Comparison of ENCODE assay signal across 8 mouse cellular contexts in the genomic region with DNA sequence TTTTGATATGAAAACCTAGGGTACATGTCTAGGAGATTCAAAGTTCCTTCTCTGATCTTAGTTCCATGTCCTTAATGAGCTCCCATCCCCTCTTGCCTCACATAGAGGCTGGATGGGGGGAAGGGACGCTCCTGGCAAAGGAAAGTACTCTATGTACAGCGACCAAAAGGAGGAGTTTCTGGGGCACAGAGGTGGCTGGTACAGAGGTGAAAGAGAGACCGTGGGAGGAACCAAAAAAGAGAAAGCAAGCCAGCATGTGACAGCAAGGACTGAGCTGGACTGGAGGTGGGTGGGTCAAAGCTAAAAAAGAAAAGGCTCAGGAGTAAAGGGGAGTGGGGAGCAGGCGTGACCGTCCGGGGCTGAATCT. TPM values are rescaled to one million over a fixed set of nuclear protein-coding genes. Genes with fewer than 3 reads are reported as not detected.
DNase-seq lines count a peak whose midpoint lies in the region; ATAC-seq and TF ChIP-seq lines count a peak whose summit lies in the region.

No protein-coding gene starts in this region.

- H3K36me3 ChIP-seq in heart, embryonic 13.5 days, result peaks cover 2% of the 10 kb centered on the region; the same call in 1 of the 2 replicates
- no peaks in the 10 kb centered on the region for H3K36me3 ChIP-seq in limb, embryonic 10.5 days
- no peaks in the 10 kb centered on the region for H3K36me3 ChIP-seq in midbrain, embryonic 15.5 days (replicated peaks)

- TF ChIP-seq POLR2A in bone marrow macrophage, adult 2 months (IDR thresholded peaks at IDR 0.05; ENCODE audit: borderline replicate concordance, low read depth, low read length), result no peak

- peak overlapping the region; percentile 94 for H3K27ac ChIP-seq in layer of hippocampus, adult 2 months
- peak overlapping the region; percentile 8; the same call in 1 of the 2 replicates for H3K27ac ChIP-seq in bone marrow macrophage, adult 2 months (ENCODE audit: insufficient read depth, low read depth, low read length)
- H3K27ac ChIP-seq in heart, embryonic 13.5 days (replicated peaks), result peak overlapping the region; percentile 86
- H3K27ac ChIP-seq in limb, embryonic 10.5 days, result peak overlapping the region; percentile 68
- peak overlapping the region; percentile 77 for H3K27ac ChIP-seq in midbrain, embryonic 15.5 days

- 0% methylated on average over 6 of the region's 6 CpGs for WGBS in heart, embryonic 13.5 days
- WGBS in limb, embryonic 10.5 days, result 1% methylated on average over 6 of the region's 6 CpGs
- WGBS in midbrain, embryonic 15.5 days, result under 1% methylated on average over 6 of the region's 6 CpGs

- no peaks in the 10 kb centered on the region for H3K9me3 ChIP-seq in heart, embryonic 13.5 days
- H3K9me3 ChIP-seq in limb, embryonic 10.5 days (replicated peaks), result no peaks in the 10 kb centered on the region
- H3K9me3 ChIP-seq in midbrain, embryonic 15.5 days, result no peaks in the 10 kb centered on the region

- no peak for TF ChIP-seq CTCF in layer of hippocampus, adult 2 months (conservative IDR thresholded peaks at IDR 0.05)
- TF ChIP-seq CTCF in bone marrow macrophage, adult 2 months (IDR thresholded peaks at IDR 0.05; ENCODE audit: low read depth, low read length), result no peak

- H3K27me3 ChIP-seq in heart, embryonic 13.5 days (replicated peaks), result peaks cover 17% of the 10 kb centered on the region
- H3K27me3 ChIP-seq in limb, embryonic 10.5 days (ENCODE audit: low read depth, poor library complexity, severe bottlenecking), result no peaks in the 10 kb centered on the region
- H3K27me3 ChIP-seq in midbrain, embryonic 15.5 days (replicated peaks), result no peaks in the 10 kb centered on the region

- peak in 1 of 2 experiments; percentile 7 for DNase-seq in layer of hippocampus, adult 2 months (ENCODE audit: low spot score in 2 of 2)
- no peak for DNase-seq in layer of hippocampus, adult 9-11 months
- DNase-seq in limb, embryonic 10.5 days (ENCODE audit: low spot score), result no peak
- no peak for DNase-seq in natural killer cell, adult 2 months (ENCODE audit: low spot score in 2 of 2)
- no peak for DNase-seq in thymus, postnatal 4 days

- H3K4me3 ChIP-seq in layer of hippocampus, adult 2 months, result peak overlapping the region; percentile 68
- H3K4me3 ChIP-seq in bone marrow macrophage, adult 2 months (ENCODE audit: insufficient read depth, low read length), result peak overlapping the region; percentile 79
- peak overlapping the region; percentile 82 for H3K4me3 ChIP-seq in heart, embryonic 13.5 days
- peak overlapping the region; percentile 78 for H3K4me3 ChIP-seq in limb, embryonic 10.5 days
- peak overlapping the region; percentile 73 for H3K4me3 ChIP-seq in midbrain, embryonic 15.5 days

- H3K4me1 ChIP-seq in bone marrow macrophage, adult 2 months (ENCODE audit: control insufficient read depth, insufficient read depth, low read length), result peaks cover 10% of the 10 kb centered on the region
- peaks cover 28% of the 10 kb centered on the region for H3K4me1 ChIP-seq in heart, embryonic 13.5 days
- H3K4me1 ChIP-seq in limb, embryonic 10.5 days, result peaks cover 20% of the 10 kb centered on the region
- peaks cover 25% of the 10 kb centered on the region for H3K4me1 ChIP-seq in midbrain, embryonic 15.5 days

- peak overlapping the region; percentile 88 for H3K9ac ChIP-seq in heart, embryonic 13.5 days
- H3K9ac ChIP-seq in midbrain, embryonic 15.5 days, result peak overlapping the region; percentile 59

- ATAC-seq in heart, embryonic 13.5 days (ENCODE audit: extremely low read depth, insufficient number of reproducible peaks, low FRiP score, low TSS enrichment), result no peak
- ATAC-seq in midbrain, embryonic 15.5 days (replicated peaks), result no peak; the same call in 1 of the 2 replicates

- peak overlapping the region; percentile 98 for H3K4me2 ChIP-seq in heart, embryonic 13.5 days
- H3K4me2 ChIP-seq in midbrain, embryonic 15.5 days, result peak overlapping the region; percentile 96

RNA-seq across cellular contexts. Expression of a gene that starts 0.5 kb away (rescaled TPM):
- total RNA-seq in layer of hippocampus, adult 2 months (2021), result 10 to 100 TPM; 48.4 to 48.7 TPM
- 15.0 and 18.3 TPM in 2 replicates for polyA plus RNA-seq in bone marrow macrophage, adult 2 months (2012; ENCODE audit: insufficient read depth, insufficient read length, missing spikeins)
- polyA plus RNA-seq in heart, embryonic 13.5 days (2015; fragmentation: Nextera tagmentation; extraction: Ambion mirVana), result 36.1 and 38.5 TPM in 2 replicates
- polyA plus RNA-seq in limb, embryonic 10.5 days (2016; fragmentation: Nextera tagmentation; extraction: Ambion mirVana), result 13.2 and 20.6 TPM in 2 replicates
- polyA plus RNA-seq in midbrain, embryonic 15.5 days (2015; fragmentation: Nextera tagmentation; extraction: Ambion mirVana), result 29.7 and 30.8 TPM in 2 replicates

RNA-seq across cellular contexts. Expression of a gene that starts 0.9 kb away (rescaled TPM):
- total RNA-seq in layer of hippocampus, adult 2 months (2021), result 10 to 100 TPM; 24.6 to 25.7 TPM
- 10.3 and 13.7 TPM in 2 replicates for polyA plus RNA-seq in bone marrow macrophage, adult 2 months (2012; ENCODE audit: insufficient read depth, insufficient read length, missing spikeins)
- 12.9 and 13.5 TPM in 2 replicates for polyA plus RNA-seq in heart, embryonic 13.5 days (2015; fragmentation: Nextera tagmentation; extraction: Ambion mirVana)
- 25.8 and 29.2 TPM in 2 replicates for polyA plus RNA-seq in limb, embryonic 10.5 days (2016; fragmentation: Nextera tagmentation; extraction: Ambion mirVana)
- 33.7 and 35.1 TPM in 2 replicates for polyA plus RNA-seq in midbrain, embryonic 15.5 days (2015; fragmentation: Nextera tagmentation; extraction: Ambion mirVana)

RNA-seq across cellular contexts. Expression of a gene that starts 33.3 kb away (rescaled TPM):
- 10 to 100 TPM; 13.8 to 15.9 TPM for total RNA-seq in layer of hippocampus, adult 2 months (2021)
- polyA plus RNA-seq in bone marrow macrophage, adult 2 months (2012; ENCODE audit: insufficient read depth, insufficient read length, missing spikeins), result 17.9 and 18.2 TPM in 2 replicates
- 19.5 and 21.5 TPM in 2 replicates for polyA plus RNA-seq in heart, embryonic 13.5 days (2015; fragmentation: Nextera tagmentation; extraction: Ambion mirVana)
- polyA plus RNA-seq in limb, embryonic 10.5 days (2016; fragmentation: Nextera tagmentation; extraction: Ambion mirVana), result 23.1 and 24.8 TPM in 2 replicates
- polyA plus RNA-seq in midbrain, embryonic 15.5 days (2015; fragmentation: Nextera tagmentation; extraction: Ambion mirVana), result 22.7 and 23.0 TPM in 2 replicates

RNA-seq across cellular contexts. Expression of a gene that starts 41.5 kb away (rescaled TPM):
- 1 to 10 TPM; 8.7 to 9.9 TPM for total RNA-seq in layer of hippocampus, adult 2 months (2021)
- polyA plus RNA-seq in bone marrow macrophage, adult 2 months (2012; ENCODE audit: insufficient read depth, insufficient read length, missing spikeins), result 0.90 and 1.2 TPM in 2 replicates
- polyA plus RNA-seq in heart, embryonic 13.5 days (2015; fragmentation: Nextera tagmentation; extraction: Ambion mirVana), result 0.62 and 1.6 TPM in 2 replicates
- polyA plus RNA-seq in limb, embryonic 10.5 days (2016; fragmentation: Nextera tagmentation; extraction: Ambion mirVana), result 0.36 and 0.51 TPM in 2 replicates
- polyA plus RNA-seq in midbrain, embryonic 15.5 days (2015; fragmentation: Nextera tagmentation; extraction: Ambion mirVana), result 3.4 and 4.9 TPM in 2 replicates

RNA-seq across cellular contexts. Expression of a gene that starts 41.5 kb away (rescaled TPM):
- total RNA-seq in layer of hippocampus, adult 2 months (2021), result 10 to 100 TPM; 22.5 to 24.8 TPM
- 14.2 and 18.7 TPM in 2 replicates for polyA plus RNA-seq in bone marrow macrophage, adult 2 months (2012; ENCODE audit: insufficient read depth, insufficient read length, missing spikeins)
- 23.1 and 26.9 TPM in 2 replicates for polyA plus RNA-seq in heart, embryonic 13.5 days (2015; fragmentation: Nextera tagmentation; extraction: Ambion mirVana)
- polyA plus RNA-seq in limb, embryonic 10.5 days (2016; fragmentation: Nextera tagmentation; extraction: Ambion mirVana), result 7.8 and 8.9 TPM in 2 replicates
- 11.2 and 12.1 TPM in 2 replicates for polyA plus RNA-seq in midbrain, embryonic 15.5 days (2015; fragmentation: Nextera tagmentation; extraction: Ambion mirVana)

Comparison
In these comparisons a context has a peak if more than half of its experiments do, and no peak if none do; other contexts are left out.
1. H3K27ac ChIP-seq: peak in every context shown above with its lines; median percentile 94 in layer of hippocampus, adult 2 months; 86 in heart, embryonic 13.5 days; 77 in midbrain, embryonic 15.5 days; 68 in limb, embryonic 10.5 days; 8 in bone marrow macrophage, adult 2 months.